Mouse (Mus musculus) CH12.LX (cell line): ENCODE measurements around the gene Troap.

Experiments used
- CTCF ChIP-seq, 2 experiments: IDR thresholded peaks in 1 of 2; conservative IDR thresholded peaks in 1 of 2; 2 replicates each; pipeline ENCODE4 v1.5.1; 2011 to 2012; ENCODE audit warnings: low read depth in 2 of 2, low read length in 2 of 2, improper control_type of control experiment in 1 of 2, inconsistent platforms in 1 of 2, mild to moderate bottlenecking in 1 of 2, moderate library complexity in 1 of 2
- HCFC1 ChIP-seq: IDR thresholded peaks from 2 replicates; pipeline ENCODE4 v1.6.1; 2012; ENCODE audit warnings: low read depth, mild to moderate bottlenecking, inconsistent platforms, low read length, improper control_type of control experiment
- IRF4 ChIP-seq: IDR thresholded peaks from 2 replicates; pipeline ENCODE4 v1.6.1; 2014; ENCODE audit warnings: low read depth, mild to moderate bottlenecking, inconsistent platforms, low read length, improper control_type of control experiment
- MAX ChIP-seq: IDR thresholded peaks from 2 replicates; pipeline ENCODE4 v1.6.1; 2011; ENCODE audit warnings: low read length, improper control_type of control experiment
- POLR2A ChIP-seq: IDR thresholded peaks from 2 replicates; pipeline ENCODE4 v1.6.1; 2011; ENCODE audit warnings: low read depth, mild to moderate bottlenecking, improper control_type of control experiment, low read length
- RAD21 ChIP-seq: IDR thresholded peaks from 2 replicates; pipeline ENCODE4 v1.6.1; 2011; ENCODE audit warnings: low read depth, mild to moderate bottlenecking, low read length, improper control_type of control experiment, moderate library complexity
- SMC3 ChIP-seq: IDR thresholded peaks from 2 replicates; pipeline ENCODE4 v1.6.1; 2011; ENCODE audit warnings: low read depth, low read length, improper control_type of control experiment
- ZNF384 ChIP-seq: IDR thresholded peaks from 2 replicates; pipeline ENCODE4 v1.6.1; 2012; ENCODE audit warnings: low read depth, low read length, improper control_type of control experiment, inconsistent platforms

DNA sequence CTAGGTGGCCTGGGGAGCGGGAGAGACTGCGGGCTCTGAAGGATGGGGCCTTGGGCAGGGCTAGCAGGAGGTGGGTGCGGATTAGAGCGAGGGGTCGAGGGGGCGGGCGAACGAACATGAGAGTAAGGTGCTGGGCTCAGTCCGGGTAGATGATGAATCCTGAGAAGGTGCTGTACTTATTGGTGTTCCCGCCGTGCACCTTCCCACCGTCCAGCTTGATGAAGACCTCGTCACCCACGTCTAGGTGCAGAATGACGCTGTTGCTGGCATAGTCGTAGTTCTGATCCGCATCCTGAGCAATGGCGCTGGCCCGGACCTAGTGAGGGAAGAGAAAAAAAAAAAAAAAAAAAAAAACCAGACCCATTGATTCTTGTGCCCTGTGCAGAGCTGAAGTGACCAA lies 10.2 kb downstream of the Troap start:
- TF ChIP-seq POLR2A (no peak), RAD21 (no peak), IRF4 (no peak), HCFC1 (no peak), SMC3 (no peak), ZNF384 (no peak), CTCF (conservative IDR thresholded peaks at IDR 0.05 in 1 of 2, IDR thresholded peaks at IDR 0.05 in 1 of 2; ENCODE audit: low read depth in 2 of 2, low read length in 2 of 2) (no peak), MAX (no peak)
